Comparison of ENCODE assay signal across 21 mouse cellular contexts in the genomic region with DNA sequence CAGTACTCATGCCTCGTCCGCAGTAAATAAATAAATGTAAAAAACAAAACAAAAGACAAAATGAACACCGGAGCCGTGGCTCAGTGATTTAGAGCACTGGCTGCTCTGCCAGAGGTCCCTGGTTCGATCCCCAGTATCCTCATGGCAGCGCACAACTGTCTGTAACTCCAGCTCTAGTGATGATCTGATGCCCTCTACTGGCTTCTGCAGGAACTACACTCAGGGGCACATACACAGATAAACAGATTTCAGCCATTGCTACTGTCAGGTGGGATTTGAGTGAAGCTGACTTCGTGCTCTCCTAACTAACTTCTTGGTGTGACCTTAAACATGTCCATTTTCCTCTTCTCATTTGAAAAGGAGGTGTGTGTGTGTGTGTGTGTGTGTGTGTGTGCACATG.
DNase-seq lines count a peak whose midpoint lies in the region; ATAC-seq and TF ChIP-seq lines count a peak whose summit lies in the region.
"Had no signal": no experiment of that assay in that cellular context is flagged by ENCODE, and none has a peak within 500 bp of the region (broad histone marks: within the 10 kb centered on the region; RNA-seq: fewer than 3 reads in every experiment).

No protein-coding gene starts in this region.

- TF ChIP-seq CTCF in intestine, postnatal 0 days (IDR thresholded peaks at IDR 0.05; ENCODE audit: low read depth): peak; percentile 39
- TF ChIP-seq CTCF in lung, postnatal 0 days (IDR thresholded peaks at IDR 0.05): 0 out of 2 replicates have a peak, but pooled peaks have one; percentile 4
- TF ChIP-seq CTCF in ES-Bruce4 (IDR thresholded peaks at IDR 0.05; ENCODE audit: low read depth, low read length): peak; percentile 28

- WGBS in intestine, postnatal 0 days: 95% methylated on average over 7 of the region's 7 CpGs
- WGBS in intestine, embryonic 15.5 days: 93% methylated on average over 7 of the region's 7 CpGs
- 94% methylated on average over 7 of the region's 7 CpGs for whole genome bisulfite sequencing in lung, postnatal 0 days
- WGBS in forebrain, embryonic 10.5 days: 92% methylated on average over 7 of the region's 7 CpGs

- TF ChIP-seq POLR2A in ES-Bruce4 (IDR thresholded peaks at IDR 0.05; ENCODE audit: insufficient read depth, low read length): no peak

- no peak overlapping the region for H3K4me3 ChIP-seq in intestine, postnatal 0 days (ENCODE audit: low read depth, low read length)
- no peak overlapping the region for H3K4me3 ChIP-seq in intestine, embryonic 15.5 days (replicated peaks)
- H3K4me3 ChIP-seq in lung, postnatal 0 days (ENCODE audit: low read depth, low read length): no peak overlapping the region
- no peak overlapping the region for H3K4me3 ChIP-seq in ES-Bruce4 (ENCODE audit: low read depth, low read length)
- no peak overlapping the region for H3K4me3 ChIP-seq in forebrain, embryonic 10.5 days
- H3K4me3 ChIP-seq: hindbrain, embryonic 12.5 days; kidney, embryonic 15.5 days; limb, embryonic 15.5 days; midbrain, embryonic 13.5 days; neural tube, embryonic 13.5 days had no signal

- H3K9me3 ChIP-seq in intestine, postnatal 0 days (ENCODE audit: control insufficient read depth): peaks cover 3% of the 10 kb centered on the region; the same call in 1 of the 2 replicates
- H3K9me3 ChIP-seq in intestine, embryonic 15.5 days: no peaks in the 10 kb centered on the region
- no peaks in the 10 kb centered on the region for H3K9me3 ChIP-seq in lung, postnatal 0 days (ENCODE audit: low read length)
- H3K9me3 ChIP-seq in ES-Bruce4 (replicated peaks; ENCODE audit: control insufficient read depth, insufficient read depth, low read length, poor library complexity, severe bottlenecking): no peaks in the 10 kb centered on the region
- H3K9me3 ChIP-seq in forebrain, embryonic 10.5 days: peaks cover 8% of the 10 kb centered on the region; the same call in 1 of the 2 replicates
- H3K9me3 ChIP-seq: hindbrain, embryonic 12.5 days; kidney, embryonic 15.5 days; limb, embryonic 15.5 days; midbrain, embryonic 13.5 days; neural tube, embryonic 13.5 days had no signal

- H3K9ac ChIP-seq in intestine, postnatal 0 days (ENCODE audit: low read depth, low read length): no peak overlapping the region
- no peak overlapping the region for H3K9ac ChIP-seq in intestine, embryonic 15.5 days
- H3K9ac ChIP-seq in lung, postnatal 0 days (replicated peaks; ENCODE audit: low read depth): no peak overlapping the region
- no peak overlapping the region for H3K9ac ChIP-seq in ES-Bruce4 (ENCODE audit: low read depth, poor library complexity, severe bottlenecking)
- H3K9ac ChIP-seq: hindbrain, embryonic 12.5 days; kidney, embryonic 15.5 days; limb, embryonic 15.5 days; midbrain, embryonic 13.5 days; neural tube, embryonic 13.5 days had no signal

- DNase-seq in lung, postnatal 0 days (ENCODE audit: low spot score): no peak
- DNase-seq in lung, postnatal 36 days: no peak
- peak; percentile 63 for DNase-seq in R1 (ENCODE audit: low read depth, low spot score)
- no peak for DNase-seq in right cerebral cortex, postnatal 14 days
- DNase-seq in forebrain, embryonic 10.5 days (ENCODE audit: extremely low spot score, low spot score): no peak
- DNase-seq: adrenal gland, adult 2 months; B cell, adult 2 months; cerebellum, adult 9-11 months; heart, postnatal 10 days; lung, adult 2 months; spleen, adult 18-20 months had no signal

- H3K27ac ChIP-seq in intestine, postnatal 0 days (ENCODE audit: low read depth, low read length): no peak overlapping the region
- no peak overlapping the region for H3K27ac ChIP-seq in intestine, embryonic 15.5 days
- H3K27ac ChIP-seq in lung, postnatal 0 days (ENCODE audit: low read length): no peak overlapping the region
- no peak overlapping the region for H3K27ac ChIP-seq in ES-Bruce4 (ENCODE audit: insufficient read depth, low read length)
- H3K27ac ChIP-seq in forebrain, embryonic 10.5 days: no peak overlapping the region
- H3K27ac ChIP-seq: hindbrain, embryonic 12.5 days; kidney, embryonic 15.5 days; limb, embryonic 15.5 days; midbrain, embryonic 13.5 days; neural tube, embryonic 13.5 days had no signal

- ATAC-seq in intestine, postnatal 0 days: no peak
- no peak for ATAC-seq in intestine, embryonic 15.5 days
- ATAC-seq in lung, postnatal 0 days: no peak
- ATAC-seq: forebrain, embryonic 14.5 days; midbrain, embryonic 13.5 days had no signal

- H3K36me3 ChIP-seq in intestine, postnatal 0 days (ENCODE audit: control insufficient read depth, insufficient read depth): no peaks in the 10 kb centered on the region
- no peaks in the 10 kb centered on the region for H3K36me3 ChIP-seq in intestine, embryonic 15.5 days
- no peaks in the 10 kb centered on the region for H3K36me3 ChIP-seq in lung, postnatal 0 days (ENCODE audit: insufficient read depth, low read length)
- H3K36me3 ChIP-seq in ES-Bruce4 (ENCODE audit: control insufficient read depth, insufficient read depth, low read length, poor library complexity, severe bottlenecking): no peaks in the 10 kb centered on the region
- H3K36me3 ChIP-seq in forebrain, embryonic 10.5 days (replicated peaks): no peaks in the 10 kb centered on the region
- H3K36me3 ChIP-seq: hindbrain, embryonic 12.5 days; kidney, embryonic 15.5 days; limb, embryonic 15.5 days; midbrain, embryonic 13.5 days; neural tube, embryonic 13.5 days had no signal

- no peaks in the 10 kb centered on the region for H3K4me1 ChIP-seq in intestine, postnatal 0 days (replicated peaks; ENCODE audit: control insufficient read depth, insufficient read depth, low read length)
- H3K4me1 ChIP-seq in intestine, embryonic 15.5 days (replicated peaks): no peaks in the 10 kb centered on the region
- H3K4me1 ChIP-seq in lung, postnatal 0 days (ENCODE audit: insufficient read depth, low read depth, low read length): no peaks in the 10 kb centered on the region
- H3K4me1 ChIP-seq in ES-Bruce4 (ENCODE audit: control insufficient read depth, insufficient read depth, low read length): no peaks in the 10 kb centered on the region
- H3K4me1 ChIP-seq in forebrain, embryonic 10.5 days: peaks cover 30% of the 10 kb centered on the region
- H3K4me1 ChIP-seq: kidney, embryonic 15.5 days; limb, embryonic 15.5 days had no signal

- no peak for TF ChIP-seq EP300 in lung, postnatal 0 days (IDR thresholded peaks at IDR 0.05)
- TF ChIP-seq EP300 in ES-Bruce4 (IDR thresholded peaks at IDR 0.05; ENCODE audit: insufficient read depth, low read depth, low read length): no peak

- no peak overlapping the region for H3K4me2 ChIP-seq in intestine, postnatal 0 days (replicated peaks; ENCODE audit: low read depth)
- no peak overlapping the region for H3K4me2 ChIP-seq in intestine, embryonic 15.5 days (replicated peaks)
- no peak overlapping the region for H3K4me2 ChIP-seq in lung, postnatal 0 days (replicated peaks; ENCODE audit: low read depth, low read length)
- H3K4me2 ChIP-seq: heart, embryonic 11.5 days; hindbrain, embryonic 12.5 days; kidney, embryonic 15.5 days; limb, embryonic 15.5 days; midbrain, embryonic 13.5 days; neural tube, embryonic 13.5 days had no signal

- H3K27me3 ChIP-seq in intestine, postnatal 0 days (replicated peaks; ENCODE audit: control insufficient read depth, insufficient read depth, low read length): no peaks in the 10 kb centered on the region
- H3K27me3 ChIP-seq in intestine, embryonic 15.5 days (replicated peaks): no peaks in the 10 kb centered on the region
- no peaks in the 10 kb centered on the region for H3K27me3 ChIP-seq in lung, postnatal 0 days (replicated peaks; ENCODE audit: insufficient read depth, low read length)
- no peaks in the 10 kb centered on the region for H3K27me3 ChIP-seq in ES-Bruce4 (ENCODE audit: control insufficient read depth, insufficient read depth, low read length, poor library complexity, severe bottlenecking)
- 0 out of 2 replicates have a peak, but pooled peaks cover 6% of the 10 kb centered on the region for H3K27me3 ChIP-seq in forebrain, embryonic 10.5 days (ENCODE audit: poor library complexity, severe bottlenecking)
- H3K27me3 ChIP-seq: hindbrain, embryonic 12.5 days; kidney, embryonic 15.5 days; limb, embryonic 15.5 days; midbrain, embryonic 13.5 days; neural tube, embryonic 13.5 days had no signal
